Mouse (Mus musculus) ES-E14 (cell line): Measurements from ENCODE around the gene Rarb. TPM values are rescaled to one million over a fixed set of nuclear protein-coding genes. Genes with fewer than 3 reads are reported as not detected.

Experiments
- DNase-seq: peaks from one replicate; pipeline ENCODE4 v3.0.0-alpha.2; 2013; ENCODE audit warnings: low read depth, low spot score
- H3K27ac ChIP-seq: 2 replicates; pipeline ENCODE4 v1.5.1; 2012; ENCODE audit warnings: low read depth, mild to moderate bottlenecking, low read length, moderate library complexity, mixed read lengths; ENCODE audit not compliant: poor library complexity, insufficient read depth, severe bottlenecking
- H3K36me3 ChIP-seq: 2 replicates; pipeline ENCODE4 v1.6.1; 2012; ENCODE audit warnings: mild to moderate bottlenecking, low read length, moderate library complexity, mixed read lengths; ENCODE audit not compliant: control insufficient read depth, poor library complexity, insufficient read depth, severe bottlenecking
- H3K4me1 ChIP-seq, 2 experiments: fragments of 150-350 bp in 1 of 2; sonication (generic) in 1 of 2; 2 replicates each; pipeline ENCODE4 v1.6.1; 2012; ENCODE audit warnings: low read length in 2 of 2, mild to moderate bottlenecking in 1 of 2, mixed read lengths in 1 of 2; ENCODE audit not compliant: control insufficient read depth in 2 of 2, insufficient read depth in 2 of 2, poor library complexity in 1 of 2
- H3K4me3 ChIP-seq, 2 experiments: fragments of 150-350 bp in 1 of 2; sonication (generic) in 1 of 2; 2 replicates each; pipeline ENCODE4 v1.5.1; 2012; ENCODE audit warnings: low read length in 2 of 2, low read depth in 1 of 2, mild to moderate bottlenecking in 1 of 2, mixed read lengths in 1 of 2; ENCODE audit not compliant: insufficient read depth in 1 of 2, poor library complexity in 1 of 2, severe bottlenecking in 1 of 2
- H3K9ac ChIP-seq: 2 replicates; pipeline ENCODE4 v1.6.1; 2012; ENCODE audit warnings: low read depth, mild to moderate bottlenecking, low read length, mixed read lengths; ENCODE audit not compliant: poor library complexity, insufficient read depth, severe bottlenecking
- H3K9me3 ChIP-seq: fragments of 150-350 bp; sonication (generic); 2 replicates; pipeline ENCODE4 v1.6.1; 2012; ENCODE audit warnings: low read depth, mild to moderate bottlenecking, low read length; ENCODE audit not compliant: control insufficient read depth, insufficient read depth
- CHD2 ChIP-seq: IDR thresholded peaks from 2 replicates; pipeline ENCODE4 v1.6.1; 2014; ENCODE audit warnings: mild to moderate bottlenecking, low read depth, low read length, inconsistent platforms
- HCFC1 ChIP-seq: IDR thresholded peaks from 2 replicates; pipeline ENCODE4 v1.6.1; 2012; ENCODE audit warnings: low read length, inconsistent platforms, borderline replicate concordance; ENCODE audit not compliant: insufficient read depth
- MAFK ChIP-seq: IDR thresholded peaks from 2 replicates; pipeline ENCODE4 v1.6.1; 2014; ENCODE audit warnings: mild to moderate bottlenecking, low read depth, low read length, inconsistent platforms; ENCODE audit not compliant: insufficient read depth
- ZC3H11A ChIP-seq: IDR thresholded peaks from 2 replicates; pipeline ENCODE4 v1.6.1; 2012; ENCODE audit warnings: low read depth, mild to moderate bottlenecking, inconsistent platforms, low read length, borderline replicate concordance
- ZNF384 ChIP-seq: IDR thresholded peaks from 2 replicates; pipeline ENCODE4 v1.6.1; 2012; ENCODE audit warnings: low read depth, low read length, inconsistent platforms
- in situ Hi-C, 2 experiments: fragments of 600-800 bp; cut with MboI; formaldehyde crosslinking; loops; one replicate each; pipeline ENCODE4 v1.15.1; 2025; ENCODE audit warnings: low sequenced_read_pairs in 2 of 2, inconsistent platforms in 1 of 2; ENCODE audit not compliant: unreplicated experiment in 2 of 2
- total RNA-seq: library from RNA; depleted of rRNA; stranded (reverse); fragments of 300-350 nt; gene quantifications from 2 replicates; pipeline ENCODE4 v1.2.3, GENCODE M21; 2012

Rarb gene
- total RNA-seq, 1 experiment: 1.2 TPM

DNA sequence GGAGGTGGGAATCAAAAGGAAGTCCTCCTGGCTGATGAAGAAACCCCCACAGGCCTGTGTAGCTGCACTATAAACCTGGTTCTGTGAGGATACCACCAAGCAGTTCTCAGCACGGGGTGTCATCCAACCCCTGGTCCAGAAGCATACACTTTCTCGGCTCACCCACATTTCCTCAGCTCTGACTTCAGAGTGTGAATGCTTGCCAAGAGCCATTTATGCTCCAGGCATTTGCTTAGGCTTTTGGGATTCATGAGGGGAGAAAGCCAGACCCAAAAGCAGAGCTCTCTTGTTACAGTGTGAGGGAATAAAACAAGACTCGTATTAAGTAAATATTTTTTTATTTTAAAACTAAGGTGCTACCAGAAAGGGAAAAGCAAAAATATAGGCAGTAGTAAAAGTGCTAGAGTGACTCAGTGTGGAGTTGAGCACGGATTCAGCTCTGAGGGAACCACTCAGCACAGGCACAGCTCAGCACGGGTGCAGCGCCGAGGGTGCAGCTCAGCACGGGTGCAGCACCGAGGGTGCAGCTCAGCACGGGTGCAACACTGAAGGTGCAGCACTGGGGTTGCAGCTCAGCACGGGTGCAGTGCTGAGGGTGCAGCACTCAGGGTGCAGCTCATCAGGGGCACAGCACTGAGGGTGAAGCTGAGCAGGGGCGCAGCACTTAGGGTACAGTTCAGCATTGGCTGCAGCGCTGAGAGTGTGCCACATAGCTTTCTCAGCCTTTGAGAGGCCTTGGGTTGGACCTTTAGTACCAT is 77.8 kb downstream of the Rarb start:
- H3K9ac ChIP-seq: no peak overlapping the region
- H3K4me1 ChIP-seq: no peaks in the 10 kb centered on the region
- DNase-seq: no peak
- no peaks in the 10 kb centered on the region for H3K36me3 ChIP-seq
- no peak overlapping the region for H3K4me3 ChIP-seq
- TF ChIP-seq ZNF384 (no peak), HCFC1 (no peak), CHD2 (no peak), MAFK (no peak), ZC3H11A (no peak)
- H3K9me3 ChIP-seq: no peaks in the 10 kb centered on the region
- H3K27ac ChIP-seq: no peak overlapping the region
- in situ Hi-C loops: no loop called here

DNA sequence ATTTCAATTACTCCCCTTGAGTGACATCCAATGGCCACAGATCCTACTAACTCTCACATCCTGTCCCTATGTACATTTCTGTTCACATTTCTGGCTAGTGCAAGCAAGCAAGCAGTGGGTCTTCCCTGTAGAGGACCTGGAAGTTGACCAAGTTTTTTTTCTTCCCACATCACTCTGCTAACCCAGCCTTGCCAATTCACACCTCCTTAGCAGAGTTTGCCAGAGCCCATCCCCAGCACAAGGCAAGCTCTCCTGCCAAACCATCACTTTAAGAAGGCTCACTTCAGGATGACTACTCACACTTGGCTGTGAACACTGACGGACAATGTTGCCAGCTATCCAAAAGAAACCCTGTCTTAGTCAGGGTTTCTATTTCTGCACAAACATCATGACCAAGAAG is 80.4 kb downstream of the Rarb start:
- Histone ChIP-seq H3K9ac (no peak overlapping the region), H3K9me3 (no peaks in the 10 kb centered on the region), H3K4me3 (no peak overlapping the region), H3K4me1 (no peaks in the 10 kb centered on the region), H3K27ac (no peak overlapping the region), H3K36me3 (no peaks in the 10 kb centered on the region)
- in situ Hi-C loops: no loop called here
- no peak for DNase-seq
- TF ChIP-seq MAFK: no peak
- no peak for TF ChIP-seq ZC3H11A
- no peak for TF ChIP-seq CHD2
- TF ChIP-seq HCFC1: no peak
- TF ChIP-seq ZNF384: no peak

DNA sequence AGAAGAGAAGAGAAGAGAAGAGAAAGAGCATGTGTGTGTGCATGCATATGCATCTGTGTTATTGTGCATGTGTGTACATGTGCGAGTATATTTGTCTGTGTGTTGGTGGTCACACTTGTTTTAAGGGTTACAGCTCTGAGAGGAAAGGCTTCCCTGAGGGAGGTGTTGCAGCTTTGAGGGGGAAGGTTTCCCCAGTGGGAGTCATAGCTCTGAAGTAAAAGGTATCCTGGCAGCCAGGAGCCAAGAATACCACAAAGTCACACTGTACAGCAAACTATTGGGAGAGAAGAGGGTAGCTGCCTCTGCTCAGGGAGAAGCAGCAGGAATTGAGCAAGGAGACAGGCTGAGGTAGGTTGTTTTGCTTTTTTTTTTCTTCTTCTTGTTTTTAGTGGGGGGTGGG is 81.2 kb downstream of the Rarb start:
- no peaks in the 10 kb centered on the region for H3K9me3 ChIP-seq
- no peak for DNase-seq
- no peaks in the 10 kb centered on the region for H3K36me3 ChIP-seq
- H3K4me1 ChIP-seq: no peaks in the 10 kb centered on the region
- TF ChIP-seq HCFC1 (no peak), ZC3H11A (no peak), CHD2 (no peak), MAFK (no peak), ZNF384 (no peak)
- H3K9ac ChIP-seq: no peak overlapping the region
- no peak overlapping the region for H3K4me3 ChIP-seq
- in situ Hi-C loops: no loop called here
- H3K27ac ChIP-seq: no peak overlapping the region

DNA sequence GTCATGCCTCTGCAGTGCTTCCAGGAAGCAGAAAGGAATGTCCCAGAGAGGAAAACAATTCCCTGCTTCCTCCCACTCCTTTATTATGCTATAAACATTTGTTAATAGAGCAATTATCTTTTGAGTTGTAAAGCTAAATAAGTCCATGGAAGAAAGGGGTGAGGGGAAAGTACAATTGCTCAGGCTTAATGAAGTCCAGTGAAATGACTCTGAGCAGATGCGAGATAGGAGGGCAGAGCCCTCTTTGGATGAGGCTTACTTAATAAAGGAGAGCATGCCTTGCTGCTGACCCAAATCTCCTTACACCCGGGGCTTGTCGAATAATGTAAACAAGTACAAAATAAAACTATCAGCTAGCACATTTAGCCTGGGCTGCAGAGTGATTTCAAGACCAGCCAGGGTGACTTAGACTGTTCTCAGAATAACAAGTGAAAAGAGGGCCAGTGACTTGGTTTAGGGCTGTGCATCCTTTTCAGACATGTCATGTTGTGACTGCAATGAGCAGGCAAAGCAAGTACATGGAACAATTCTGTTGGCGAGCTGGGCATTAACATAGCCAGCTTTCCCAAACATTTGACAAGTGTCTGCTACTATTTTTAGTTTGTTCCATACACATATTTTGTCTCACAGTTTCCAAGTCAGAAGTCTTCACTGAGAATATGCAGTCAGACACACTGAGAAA is 83.5 kb downstream of the Rarb start:
- H3K27ac ChIP-seq: no peak overlapping the region
- TF ChIP-seq CHD2: no peak
- no peak for TF ChIP-seq HCFC1
- TF ChIP-seq ZNF384: no peak
- no peak for TF ChIP-seq MAFK
- no peak for TF ChIP-seq ZC3H11A
- no peaks in the 10 kb centered on the region for H3K4me1 ChIP-seq
- no peaks in the 10 kb centered on the region for H3K36me3 ChIP-seq
- no peak for DNase-seq
- in situ Hi-C loops: no loop called here
- no peak overlapping the region for H3K4me3 ChIP-seq
- H3K9ac ChIP-seq: no peak overlapping the region
- no peaks in the 10 kb centered on the region for H3K9me3 ChIP-seq
